Mouse (Mus musculus) spleen, adult 2 months (tissue): Measurements from ENCODE around the gene Gm11437.

Source experiments
- CTCF ChIP-seq: fragments of 200-500 bp; IDR thresholded peaks from 2 replicates; pipeline ENCODE4 v1.5.1; 2011; ENCODE audit warnings: mild to moderate bottlenecking, inconsistent platforms; ENCODE audit not compliant: insufficient read depth, insufficient read length, insufficient replicate concordance; ENCODE audit errors: extremely low read depth
- POLR2A ChIP-seq: fragments of 200-500 bp; IDR thresholded peaks from 2 replicates; pipeline ENCODE4 v1.6.1; 2011; ENCODE audit warnings: low read depth, low read length, inconsistent platforms

DNA sequence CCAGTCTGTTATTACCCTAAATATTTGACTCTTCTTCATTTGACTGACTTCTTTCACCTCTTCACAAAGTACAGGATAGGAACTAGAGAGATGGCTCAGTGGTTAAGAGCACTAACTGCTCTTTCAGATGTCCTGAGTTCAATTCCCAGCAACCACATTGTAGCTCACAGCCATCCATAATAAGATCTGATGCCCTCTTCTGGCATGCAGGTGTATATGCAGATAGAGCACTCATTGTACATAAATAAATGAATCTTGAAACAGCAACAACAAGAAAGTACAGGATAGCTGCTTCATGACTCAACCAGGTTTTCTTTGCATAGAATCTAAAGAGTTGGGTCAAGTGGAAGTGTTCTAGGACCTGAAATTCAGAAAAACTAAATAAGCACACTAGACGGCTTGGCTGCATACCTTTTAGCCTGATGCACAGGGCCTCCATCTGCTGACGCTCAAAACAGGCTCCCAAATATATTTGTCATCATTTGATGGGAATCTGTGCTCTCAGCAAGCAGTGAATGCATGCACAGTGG is 32.9 kb downstream of the Gm11437 start:
- TF ChIP-seq CTCF (no peak), POLR2A (no peak)
